Mouse (Mus musculus) hindbrain, embryonic 10.5 days (tissue): Measurements from ENCODE around the gene Tent5a. TPM values are rescaled to one million over a fixed set of nuclear protein-coding genes. Genes with fewer than 3 reads are reported as not detected.

Experiments used
- polyA plus RNA-seq: library from polyadenylated mRNA; unstranded; fragments of >200 nt; fragmentation: Nextera tagmentation; extraction: Ambion mirVana; gene quantifications from 2 replicates; pipeline ENCODE4 v1.2.1, GENCODE M21; 2016

The Tent5a gene
- polyA plus RNA-seq, 1 experiment from 2014 or later: 1.9 TPM

Other genes starting within 250 kb of the Tent5a start
- not detected in 2 replicates for gene Gm11114, start 14.6 kb downstream of the Tent5a start, polyA plus RNA-seq